Mouse (Mus musculus) MEL (cell line): ENCODE data around the gene Sigmar1. TPM values are rescaled to one million over a fixed set of nuclear protein-coding genes. Genes with fewer than 3 reads are reported as not detected.

Experiments
- DNase-seq: peaks from one replicate; pipeline ENCODE4 v3.0.0; 2011; ENCODE audit warnings: low read depth, low spot score
- H3K27ac ChIP-seq: 2 replicates; pipeline ENCODE4 v1.5.1; 2012; ENCODE audit warnings: low read depth, mild to moderate bottlenecking, control low read depth, low read length, moderate library complexity; ENCODE audit not compliant: control insufficient read depth
- H3K27me3 ChIP-seq, 2 experiments: fragments of 150-350 bp in 1 of 2; sonication (generic) in 1 of 2; 2 replicates each; pipeline ENCODE4 v1.6.1; 2012; ENCODE audit warnings: low read length in 2 of 2, mild to moderate bottlenecking in 2 of 2, improper control_type of control experiment in 1 of 2, moderate library complexity in 1 of 2; ENCODE audit not compliant: insufficient read depth in 2 of 2, control insufficient read depth in 1 of 2
- H3K36me3 ChIP-seq, 2 experiments: 2 replicates each; pipeline ENCODE4 v1.6.1; 2012 to 2014; ENCODE audit warnings: low read length in 2 of 2, improper control_type of control experiment in 1 of 2, inconsistent platforms in 1 of 2, mild to moderate bottlenecking in 1 of 2; ENCODE audit not compliant: insufficient read depth in 2 of 2, control insufficient read depth in 1 of 2
- H3K4me1 ChIP-seq, 2 experiments: fragments of 150-350 bp in 1 of 2; sonication (generic) in 1 of 2; 2 replicates each; pipeline ENCODE4 v1.6.1; 2012; ENCODE audit warnings: low read length in 2 of 2, improper control_type of control experiment in 1 of 2, mild to moderate bottlenecking in 1 of 2; ENCODE audit not compliant: insufficient read depth in 2 of 2, control insufficient read depth in 1 of 2
- H3K4me3 ChIP-seq, 2 experiments: fragments of 150-350 bp in 1 of 2; sonication (generic) in 1 of 2; 2 replicates each; pipeline ENCODE4 v1.5.1; 2012; ENCODE audit warnings: low read depth in 2 of 2, low read length in 2 of 2, mild to moderate bottlenecking in 2 of 2, moderate library complexity in 2 of 2, control low read depth in 1 of 2, improper control_type of control experiment in 1 of 2; ENCODE audit not compliant: control insufficient read depth in 1 of 2, insufficient read depth in 1 of 2
- H3K79me2 ChIP-seq: 2 replicates; pipeline ENCODE4 v1.6.1; 2012; ENCODE audit warnings: mild to moderate bottlenecking, low read length, moderate library complexity; ENCODE audit not compliant: control insufficient read depth, poor library complexity, insufficient read depth
- H3K9ac ChIP-seq: 2 replicates; pipeline ENCODE4 v1.6.1; 2012; ENCODE audit warnings: low read depth, mild to moderate bottlenecking, control low read depth, low read length, moderate library complexity; ENCODE audit not compliant: control insufficient read depth, poor library complexity, severe bottlenecking
- H3K9me3 ChIP-seq: fragments of 150-350 bp; sonication (generic); replicated peaks from 2 replicates; pipeline ENCODE4 v1.6.1; 2012; ENCODE audit warnings: mild to moderate bottlenecking, low read length, improper control_type of control experiment, moderate library complexity; ENCODE audit not compliant: insufficient read depth
- BHLHE40 ChIP-seq: IDR thresholded peaks from 2 replicates; pipeline ENCODE4 v1.6.1; 2012; ENCODE audit warnings: low read depth, mild to moderate bottlenecking, inconsistent platforms, low read length, improper control_type of control experiment, borderline replicate concordance
- CHD1 ChIP-seq: IDR thresholded peaks from 2 replicates; pipeline ENCODE4 v1.6.1; 2012; ENCODE audit warnings: low read depth, mild to moderate bottlenecking, inconsistent platforms, low read length, improper control_type of control experiment
- CTCF ChIP-seq, 3 experiments: IDR thresholded peaks in 2 of 3; conservative IDR thresholded peaks in 1 of 3; 2 replicates each; pipeline ENCODE4 v1.5.1; 2011 to 2012; ENCODE audit warnings: low read length in 3 of 3, low read depth in 2 of 3, mild to moderate bottlenecking in 2 of 3, improper control_type of control experiment in 1 of 3, inconsistent platforms in 1 of 3, mixed read lengths in 1 of 3, moderate library complexity in 1 of 3; ENCODE audit not compliant: control insufficient read depth in 1 of 3, insufficient read depth in 1 of 3, poor library complexity in 1 of 3, severe bottlenecking in 1 of 3
- E2F4 ChIP-seq: IDR thresholded peaks from 2 replicates; pipeline ENCODE4 v1.6.1; 2011; ENCODE audit warnings: low read depth, low read length, improper control_type of control experiment, borderline replicate concordance
- ELF1 ChIP-seq: IDR thresholded peaks from 2 replicates; pipeline ENCODE4 v1.6.1; 2014; ENCODE audit warnings: low read depth, mild to moderate bottlenecking, inconsistent platforms, low read length, improper control_type of control experiment, moderate library complexity
- EP300 ChIP-seq, 2 experiments: IDR thresholded peaks; 2 replicates each; pipeline ENCODE4 v1.6.1; 2011; ENCODE audit warnings: improper control_type of control experiment in 2 of 2, low read length in 2 of 2, low read depth in 1 of 2, mild to moderate bottlenecking in 1 of 2
- ETS1 ChIP-seq: IDR thresholded peaks from 2 replicates; pipeline ENCODE4 v1.6.1; 2012; ENCODE audit warnings: low read depth, mild to moderate bottlenecking, inconsistent platforms, low read length, improper control_type of control experiment, moderate library complexity
- HCFC1 ChIP-seq: IDR thresholded peaks from 2 replicates; pipeline ENCODE4 v1.6.1; 2012; ENCODE audit warnings: low read depth, mild to moderate bottlenecking, inconsistent platforms, low read length, improper control_type of control experiment, moderate library complexity
- JUND ChIP-seq: IDR thresholded peaks from 2 replicates; pipeline ENCODE4 v1.6.1; 2011; ENCODE audit warnings: low read depth, mild to moderate bottlenecking, improper control_type of control experiment, low read length
- KAT2A ChIP-seq: conservative IDR thresholded peaks from 2 replicates; pipeline ENCODE4 v1.6.1; 2012; ENCODE audit warnings: low read depth, low read length, improper control_type of control experiment, inconsistent platforms
- MAX ChIP-seq: IDR thresholded peaks from 2 replicates; pipeline ENCODE4 v1.6.1; 2011; ENCODE audit warnings: low read length, improper control_type of control experiment
- MAZ ChIP-seq: IDR thresholded peaks from 2 replicates; pipeline ENCODE4 v1.6.1; 2012; ENCODE audit warnings: low read depth, mild to moderate bottlenecking, inconsistent platforms, low read length, improper control_type of control experiment
- MEF2A ChIP-seq: IDR thresholded peaks from 2 replicates; pipeline ENCODE4 v1.6.1; 2014; ENCODE audit warnings: low read depth, mild to moderate bottlenecking, inconsistent platforms, low read length, improper control_type of control experiment; ENCODE audit not compliant: poor library complexity, insufficient replicate concordance, severe bottlenecking; ENCODE audit errors: extremely low read depth
- MXI1 ChIP-seq: IDR thresholded peaks from 2 replicates; pipeline ENCODE4 v1.6.1; 2011; ENCODE audit warnings: mild to moderate bottlenecking, low read depth, low read length, improper control_type of control experiment
- MYB ChIP-seq: IDR thresholded peaks from 2 replicates; pipeline ENCODE4 v1.6.1; 2011; ENCODE audit warnings: mild to moderate bottlenecking, low read depth, low read length, improper control_type of control experiment
- MYC ChIP-seq: IDR thresholded peaks from 2 replicates; pipeline ENCODE4 v1.6.1; 2011; ENCODE audit warnings: low read depth, mild to moderate bottlenecking, low read length, improper control_type of control experiment, moderate library complexity
- NRF1 ChIP-seq: IDR thresholded peaks from 2 replicates; pipeline ENCODE4 v1.6.1; 2014; ENCODE audit warnings: low read depth, mild to moderate bottlenecking, inconsistent platforms, low read length, improper control_type of control experiment, moderate library complexity; ENCODE audit not compliant: poor library complexity, insufficient read depth, severe bottlenecking
- POLR2A ChIP-seq, 2 experiments: IDR thresholded peaks; 2 replicates each; pipeline ENCODE4 v1.6.1; 2011 to 2012; ENCODE audit warnings: low read length in 2 of 2, mild to moderate bottlenecking in 2 of 2, control low read depth in 1 of 2, improper control_type of control experiment in 1 of 2, low read depth in 1 of 2, moderate library complexity in 1 of 2; ENCODE audit not compliant: control insufficient read depth in 1 of 2, insufficient read depth in 1 of 2, poor library complexity in 1 of 2
- POLR2AphosphoS2 ChIP-seq: IDR thresholded peaks from 2 replicates; pipeline ENCODE4 v1.6.1; 2011; ENCODE audit warnings: low read length, improper control_type of control experiment
- POLR2AphosphoS5 ChIP-seq: IDR thresholded peaks from 2 replicates; pipeline ENCODE4 v1.6.1; 2012; ENCODE audit warnings: low read depth, borderline replicate concordance, mild to moderate bottlenecking, inconsistent platforms, low read length, moderate library complexity, mixed read lengths
- RCOR1 ChIP-seq: IDR thresholded peaks from 2 replicates; pipeline ENCODE4 v1.6.1; 2012; ENCODE audit warnings: low read depth, mild to moderate bottlenecking, inconsistent platforms, low read length, improper control_type of control experiment
- SIN3A ChIP-seq: IDR thresholded peaks from 2 replicates; pipeline ENCODE4 v1.6.1; 2012; ENCODE audit warnings: low read length, improper control_type of control experiment, inconsistent platforms
- SMC3 ChIP-seq: IDR thresholded peaks from 2 replicates; pipeline ENCODE4 v1.6.1; 2011; ENCODE audit warnings: low read depth, low read length, improper control_type of control experiment
- TAL1 ChIP-seq: IDR thresholded peaks from 2 replicates; pipeline ENCODE4 v1.6.1; 2012; ENCODE audit warnings: mild to moderate bottlenecking, inconsistent platforms, low read length, moderate library complexity, mixed read lengths
- TBP ChIP-seq: IDR thresholded peaks from 2 replicates; pipeline ENCODE4 v1.8.0; 2011; ENCODE audit warnings: low read depth, low read length, improper control_type of control experiment
- TCF12 ChIP-seq: IDR thresholded peaks from 2 replicates; pipeline ENCODE4 v1.6.1; 2014; ENCODE audit warnings: low read depth, mild to moderate bottlenecking, inconsistent platforms, low read length, improper control_type of control experiment, moderate library complexity
- UBTF ChIP-seq: IDR thresholded peaks from 2 replicates; pipeline ENCODE4 v1.6.1; 2012; ENCODE audit warnings: low read depth, mild to moderate bottlenecking, inconsistent platforms, low read length, improper control_type of control experiment, moderate library complexity, borderline replicate concordance; ENCODE audit not compliant: insufficient read depth
- USF1 ChIP-seq: IDR thresholded peaks from 2 replicates; pipeline ENCODE4 v1.6.1; 2014; ENCODE audit warnings: low read depth, mild to moderate bottlenecking, inconsistent platforms, low read length, improper control_type of control experiment, moderate library complexity
- ZC3H11A ChIP-seq: IDR thresholded peaks from 2 replicates; pipeline ENCODE4 v1.6.1; 2012; ENCODE audit warnings: low read depth, mild to moderate bottlenecking, inconsistent platforms, low read length, improper control_type of control experiment
- ZKSCAN1 ChIP-seq: IDR thresholded peaks from 2 replicates; pipeline ENCODE4 v1.6.1; 2012; ENCODE audit warnings: low read depth, mild to moderate bottlenecking, inconsistent platforms, low read length, improper control_type of control experiment, moderate library complexity
- ZNF384 ChIP-seq: IDR thresholded peaks from 2 replicates; pipeline ENCODE4 v1.6.1; 2012; ENCODE audit warnings: low read depth, mild to moderate bottlenecking, inconsistent platforms, low read length, improper control_type of control experiment
- polyA plus RNA-seq, 2 experiments: library from polyadenylated mRNA; stranded (reverse) in 1 of 2; unstranded in 1 of 2; fragments of >175 nt in 1 of 2; fragments of >200 nt in 1 of 2; gene quantifications; 2 replicates each; pipeline versions ENCODE4 v1.2.1 to v1.2.4; 2012; ENCODE audit warnings: low replicate concordance in 2 of 2, low read depth in 1 of 2; ENCODE audit not compliant: insufficient read length in 2 of 2, insufficient read depth in 1 of 2, missing spikeins in 1 of 2
- total RNA-seq: library from RNA; depleted of rRNA; stranded (reverse); fragments of 300-350 nt; gene quantifications from 2 replicates; pipeline ENCODE4 v1.2.3, GENCODE M21; 2012

Sigmar1 gene
- total and polyA plus RNA-seq, 3 experiments: 80.1 to 190 (median 112) TPM

DNA sequence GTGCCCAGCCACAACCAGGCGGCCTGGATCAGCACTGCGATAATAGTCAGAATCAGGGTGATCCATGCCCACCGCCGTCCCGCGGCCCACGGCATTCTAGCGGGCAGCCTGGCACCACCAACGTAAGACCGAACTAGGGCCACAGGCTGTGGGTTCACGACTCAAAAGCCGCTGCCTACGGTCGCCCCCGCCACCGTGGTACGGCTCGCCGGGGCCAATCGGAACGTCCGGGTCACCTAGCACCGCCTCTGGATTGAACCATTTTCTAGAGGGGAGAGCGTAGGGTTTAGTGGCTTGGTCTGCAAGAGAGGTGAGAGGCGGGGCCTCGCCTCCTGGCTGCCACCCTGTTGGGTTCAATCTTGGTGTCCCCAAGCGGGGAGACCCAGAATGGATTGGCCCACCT, 14.8 kb downstream of the Sigmar1 start (continued):
- TF ChIP-seq USF1 (no peak), RCOR1 (no peak), POLR2AphosphoS5 (no peak), TCF12 (peak; percentile 70), MAX (no peak), MEF2A (no peak), ETS1 (no peak), SMC3 (no peak), POLR2AphosphoS2 (peak; percentile 91), E2F4 (no peak), MAZ (peak; percentile 48; the same call in 1 of the 2 replicates), ZNF384 (no peak), ELF1 (no peak; the same call in 1 of the 2 replicates), CTCF (IDR thresholded peaks at IDR 0.05 in 2 of 3, conservative IDR thresholded peaks at IDR 0.05 in 1 of 3; ENCODE audit: control insufficient read depth in 1 of 3, insufficient read depth in 1 of 3, low read depth in 2 of 3, low read length in 3 of 3, poor library complexity in 1 of 3, severe bottlenecking in 1 of 3) (no peak), TAL1 (no peak), ZKSCAN1 (no peak), CHD1 (peak; percentile 99), POLR2A (IDR thresholded peaks at IDR 0.05; ENCODE audit: control insufficient read depth in 1 of 2, insufficient read depth in 1 of 2, low read depth in 1 of 2, low read length in 2 of 2, poor library complexity in 1 of 2) (peak; percentile 84 to 95; a peak in 3 of 4 replicates)
- TF ChIP-seq, all 39 proteins: peak for 12

- H3K36me3 ChIP-seq: peaks cover 0 to 27% of the 10 kb centered on the region in 2 experiments; a peak in 2 of 4 replicates
- peaks cover 15% of the 10 kb centered on the region for H3K79me2 ChIP-seq
- DNase-seq: peak; percentile 65
- H3K27ac ChIP-seq: peak overlapping the region; percentile 51
- H3K4me3 ChIP-seq: peak overlapping the region; percentile 67 to 68
- H3K27me3 ChIP-seq: no peaks in the 10 kb centered on the region
- no peaks in the 10 kb centered on the region for H3K9me3 ChIP-seq
- H3K4me1 ChIP-seq: peaks cover 2 to 29% of the 10 kb centered on the region in 2 experiments
- peak overlapping the region; percentile 75 for H3K9ac ChIP-seq
- TF ChIP-seq TCF12 (no peak), TBP (no peak), MEF2A (no peak), KAT2A (no peak), MYB (no peak), USF1 (peak; percentile 66), ETS1 (no peak), BHLHE40 (no peak), UBTF (no peak), RCOR1 (peak; percentile 44; the same call in 1 of the 2 replicates), MAZ (0 out of 2 replicates have a peak, but pooled peaks have one; percentile 29), TAL1 (no peak), NRF1 (no peak), CHD1 (no peak), MAX (peak; percentile 88), MYC (peak; percentile 80), MXI1 (peak; percentile 94), SIN3A (peak; percentile 32), JUND (no peak), ZC3H11A (no peak), HCFC1 (no peak), CTCF (IDR thresholded peaks at IDR 0.05 in 2 of 3, conservative IDR thresholded peaks at IDR 0.05 in 1 of 3; ENCODE audit: control insufficient read depth in 1 of 3, insufficient read depth in 1 of 3, low read depth in 2 of 3, low read length in 3 of 3, poor library complexity in 1 of 3, severe bottlenecking in 1 of 3) (peak in 2 of 3 experiments; percentile 19 to 29; a peak in 3 of 6 replicates), ZNF384 (0 out of 2 replicates have a peak, but pooled peaks have one; percentile 5), EP300 (IDR thresholded peaks at IDR 0.05; ENCODE audit: low read depth in 1 of 2, low read length in 2 of 2) (no peak)
These were observed 15.4 kb downstream of the Sigmar1 start for GRCm38 (mm10) chr4:41740380-41741157.
